Mouse (Mus musculus) myocyte (in vitro differentiated cells): ENCODE data around the gene Inka1. TPM values are rescaled to one million over a fixed set of nuclear protein-coding genes. Genes with fewer than 3 reads are reported as not detected.

Source experiments
- H3K27me3 ChIP-seq: one replicate; pipeline ENCODE4 v1.6.1; 2011; ENCODE audit not compliant: control insufficient read depth, insufficient read depth, insufficient read length
- H3K36me3 ChIP-seq: one replicate; pipeline ENCODE4 v1.6.1; 2011; ENCODE audit not compliant: control insufficient read depth, insufficient read depth
- H3K4me2 ChIP-seq: one replicate; pipeline ENCODE4 v1.6.1; 2011; ENCODE audit warnings: low read depth, control low read depth
- H3K4me3 ChIP-seq: one replicate; pipeline ENCODE4 v1.5.1; 2011; ENCODE audit warnings: mild to moderate bottlenecking, control low read depth, moderate library complexity
- H3K79me2 ChIP-seq: one replicate; pipeline ENCODE4 v1.6.1; 2011; ENCODE audit not compliant: control insufficient read depth, insufficient read depth
- H3ac ChIP-seq: one replicate; pipeline ENCODE4 v1.6.1; 2011; ENCODE audit not compliant: control insufficient read depth, insufficient read length
- CEBPB ChIP-seq: IDR thresholded peaks from 2 replicates; pipeline ENCODE4 v1.6.1; 2011; ENCODE audit warnings: mild to moderate bottlenecking, moderate library complexity; ENCODE audit not compliant: poor library complexity, insufficient read depth, severe bottlenecking
- E2F4 ChIP-seq: IDR thresholded peaks from one replicate; pipeline ENCODE4 v1.6.1; 2011; ENCODE audit warnings: mild to moderate bottlenecking, control low read depth, moderate library complexity; ENCODE audit not compliant: insufficient read depth
- MAX ChIP-seq: IDR thresholded peaks from one replicate; pipeline ENCODE4 v1.6.1; 2011; ENCODE audit warnings: low read depth, mild to moderate bottlenecking, control low read depth
- MYOD1 ChIP-seq, 3 experiments: IDR thresholded peaks; one replicate each; pipeline ENCODE4 v1.6.1; 2011; ENCODE audit warnings: control low read depth in 2 of 3, low read depth in 2 of 3, mild to moderate bottlenecking in 2 of 3, moderate library complexity in 1 of 3; ENCODE audit not compliant: insufficient read length in 2 of 3, control insufficient read depth in 1 of 3
- MYOG ChIP-seq, 3 experiments: IDR thresholded peaks; one replicate each; pipeline ENCODE4 v1.6.1; 2011; ENCODE audit warnings: control low read depth in 2 of 3, low read depth in 2 of 3, mild to moderate bottlenecking in 2 of 3; ENCODE audit not compliant: insufficient read length in 2 of 3, control insufficient read depth in 1 of 3, insufficient read depth in 1 of 3
- POLR2A ChIP-seq: IDR thresholded peaks from one replicate; pipeline ENCODE4 v1.6.1; 2011; ENCODE audit warnings: low read depth, mild to moderate bottlenecking, control low read depth, moderate library complexity; ENCODE audit not compliant: insufficient read length
- POLR2AphosphoS2 ChIP-seq: IDR thresholded peaks from one replicate; pipeline ENCODE4 v1.6.1; 2011; ENCODE audit warnings: low read depth, control low read depth; ENCODE audit not compliant: insufficient read length
- REST ChIP-seq: IDR thresholded peaks from one replicate; pipeline ENCODE4 v1.6.1; 2011; ENCODE audit warnings: mild to moderate bottlenecking, control low read depth, moderate library complexity; ENCODE audit not compliant: insufficient read depth, insufficient read length
- SRF ChIP-seq: IDR thresholded peaks from one replicate; pipeline ENCODE4 v1.6.1; 2011; ENCODE audit warnings: low read depth; ENCODE audit not compliant: control insufficient read depth, insufficient read length
- TCF12 ChIP-seq: IDR thresholded peaks from one replicate; pipeline ENCODE4 v1.6.1; 2011; ENCODE audit warnings: mild to moderate bottlenecking, control low read depth; ENCODE audit not compliant: poor library complexity, insufficient read depth, severe bottlenecking
- TCF3 ChIP-seq: IDR thresholded peaks from one replicate; pipeline ENCODE4 v1.6.1; 2011; ENCODE audit warnings: low read depth, control low read depth; ENCODE audit not compliant: insufficient read length
- USF1 ChIP-seq: IDR thresholded peaks from one replicate; pipeline ENCODE4 v1.6.1; 2011; ENCODE audit warnings: low read depth, mild to moderate bottlenecking, control low read depth, moderate library complexity
- polyA plus RNA-seq: library from polyadenylated mRNA; unstranded; fragments of >200 nt; fragmentation: generic; extraction: Trizol; gene quantifications from one replicate; pipeline ENCODE4 v1.2.1, GENCODE M21; 2012; ENCODE audit warnings: missing spikeins

The Inka1 gene
- polyA plus RNA-seq, 1 experiment, result 1.1 TPM

GRCm38 (mm10) chr9:107971690-107972541 is 13.8 kb downstream of the Inka1 start:
- no peak overlapping the region for H3K4me3 ChIP-seq
- H3ac ChIP-seq, result no peak overlapping the region
- H3K79me2 ChIP-seq, result no peaks in the 10 kb centered on the region
- no peaks in the 10 kb centered on the region for H3K36me3 ChIP-seq
- no peak for TF ChIP-seq MYOD1 (IDR thresholded peaks at IDR 0.05; ENCODE audit: control insufficient read depth in 1 of 3, insufficient read length in 2 of 3, low read depth in 2 of 3)
- no peak for TF ChIP-seq REST
- no peak for TF ChIP-seq E2F4
- TF ChIP-seq POLR2A, result no peak
- no peak for TF ChIP-seq USF1
- no peaks in the 10 kb centered on the region for H3K27me3 ChIP-seq
- H3K4me2 ChIP-seq, result no peak overlapping the region

- Histone ChIP-seq H3ac (no peak overlapping the region), H3K4me3 (no peak overlapping the region), H3K27me3 (no peaks in the 10 kb centered on the region), H3K4me2 (no peak overlapping the region), H3K79me2 (no peaks in the 10 kb centered on the region), H3K36me3 (no peaks in the 10 kb centered on the region)
- TF ChIP-seq TCF3, result no peak
- TF ChIP-seq MYOD1 (IDR thresholded peaks at IDR 0.05; ENCODE audit: control insufficient read depth in 1 of 3, insufficient read length in 2 of 3, low read depth in 2 of 3), result no peak
- no peak for TF ChIP-seq USF1
- TF ChIP-seq POLR2A, result no peak
- no peak for TF ChIP-seq MYOG (IDR thresholded peaks at IDR 0.05; ENCODE audit: control insufficient read depth in 1 of 3, insufficient read depth in 1 of 3, insufficient read length in 2 of 3, low read depth in 2 of 3)
- no peak for TF ChIP-seq REST
These were observed 15.4 kb downstream of the Inka1 start for GRCm38 (mm10) chr9:107970311-107970710.

GRCm38 (mm10) chr9:107968531-107968930 is 17.1 kb downstream of the Inka1 start:
- TF ChIP-seq USF1, result no peak
- no peak for TF ChIP-seq TCF12
- no peak for TF ChIP-seq POLR2AphosphoS2
- TF ChIP-seq MAX, result no peak
- TF ChIP-seq E2F4, result no peak
- TF ChIP-seq TCF3, result no peak
- no peak for TF ChIP-seq SRF
- no peak for TF ChIP-seq MYOD1 (IDR thresholded peaks at IDR 0.05; ENCODE audit: control insufficient read depth in 1 of 3, insufficient read length in 2 of 3, low read depth in 2 of 3)
- TF ChIP-seq REST, result no peak
- TF ChIP-seq MYOG (IDR thresholded peaks at IDR 0.05; ENCODE audit: control insufficient read depth in 1 of 3, insufficient read depth in 1 of 3, insufficient read length in 2 of 3, low read depth in 2 of 3), result no peak
- TF ChIP-seq CEBPB, result no peak
- TF ChIP-seq POLR2A, result no peak
- no peak overlapping the region for H3K4me2 ChIP-seq

DNA sequence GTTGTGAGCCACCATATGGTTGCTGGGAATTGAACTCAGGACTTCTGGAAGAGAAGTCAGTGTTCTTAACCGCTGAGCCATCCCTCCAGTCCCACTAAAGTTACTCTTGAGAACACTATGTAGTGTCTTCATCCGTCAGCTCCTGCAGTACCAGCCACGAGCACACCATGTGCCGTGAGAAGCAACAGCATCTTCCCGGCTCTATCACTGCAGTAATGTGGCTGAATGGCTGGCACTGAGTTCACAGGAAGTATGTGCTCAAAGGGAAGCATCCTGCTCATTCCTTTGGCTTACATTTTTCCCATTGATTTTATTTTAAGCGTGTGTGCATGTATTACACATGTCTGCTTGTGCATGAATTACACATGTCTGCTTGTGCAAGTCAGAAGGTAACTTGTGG is 18.2 kb downstream of the Inka1 start:
- Histone ChIP-seq H3K36me3 (no peaks in the 10 kb centered on the region), H3K27me3 (no peaks in the 10 kb centered on the region), H3K79me2 (no peaks in the 10 kb centered on the region), H3K4me2 (no peak overlapping the region), H3ac (no peak overlapping the region), H3K4me3 (no peak overlapping the region)
- TF ChIP-seq E2F4 (no peak), CEBPB (no peak), POLR2A (no peak), USF1 (no peak), MYOD1 (IDR thresholded peaks at IDR 0.05; ENCODE audit: control insufficient read depth in 1 of 3, insufficient read length in 2 of 3, low read depth in 2 of 3) (no peak), SRF (no peak), TCF3 (no peak), POLR2AphosphoS2 (no peak), MYOG (IDR thresholded peaks at IDR 0.05; ENCODE audit: control insufficient read depth in 1 of 3, insufficient read depth in 1 of 3, insufficient read length in 2 of 3, low read depth in 2 of 3) (no peak), MAX (no peak), REST (no peak), TCF12 (no peak)

More at GRCm38 (mm10) chr9:107968531-107968930, 17.1 kb downstream of the Inka1 start:
- no peaks in the 10 kb centered on the region for H3K79me2 ChIP-seq
- H3K36me3 ChIP-seq, result no peaks in the 10 kb centered on the region
- H3K4me3 ChIP-seq, result no peak overlapping the region
- no peak overlapping the region for H3ac ChIP-seq
- H3K27me3 ChIP-seq, result no peaks in the 10 kb centered on the region

DNA sequence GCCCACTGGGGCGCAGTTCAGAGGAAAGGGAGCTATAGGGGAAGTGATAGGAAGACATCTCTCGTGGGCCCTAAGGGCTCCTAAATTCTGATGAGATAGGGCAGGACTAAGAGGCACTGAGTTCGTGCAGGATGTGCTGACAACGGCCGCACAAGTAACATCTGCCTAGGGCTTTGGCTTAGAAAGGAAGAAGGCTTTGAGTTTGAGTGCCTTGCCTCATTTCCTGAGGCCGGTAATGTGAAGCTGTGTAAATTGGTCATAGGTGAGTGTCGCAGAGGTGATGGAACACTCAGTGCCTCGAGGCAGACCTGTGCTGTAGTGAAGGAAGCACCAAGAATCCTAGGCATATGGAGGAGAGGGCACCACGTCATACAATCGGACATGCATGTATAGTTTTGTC is 19.0 kb downstream of the Inka1 start:
- H3K4me2 ChIP-seq, result no peak overlapping the region
- no peak overlapping the region for H3K4me3 ChIP-seq
- H3K27me3 ChIP-seq, result no peaks in the 10 kb centered on the region
- no peaks in the 10 kb centered on the region for H3K79me2 ChIP-seq
- TF ChIP-seq MYOG (IDR thresholded peaks at IDR 0.05; ENCODE audit: control insufficient read depth in 1 of 3, insufficient read depth in 1 of 3, insufficient read length in 2 of 3, low read depth in 2 of 3), result no peak
- no peak for TF ChIP-seq MYOD1 (IDR thresholded peaks at IDR 0.05; ENCODE audit: control insufficient read depth in 1 of 3, insufficient read length in 2 of 3, low read depth in 2 of 3)
- no peak for TF ChIP-seq REST
- no peak for TF ChIP-seq E2F4
- TF ChIP-seq SRF, result no peak
- no peak for TF ChIP-seq USF1
- no peak for TF ChIP-seq TCF12
- TF ChIP-seq POLR2A, result no peak
- no peak for TF ChIP-seq CEBPB
- TF ChIP-seq POLR2AphosphoS2, result no peak
- no peak for TF ChIP-seq MAX
- H3ac ChIP-seq, result no peak overlapping the region
- H3K36me3 ChIP-seq, result no peaks in the 10 kb centered on the region
